Mouse (Mus musculus) gastrocnemius, postnatal 36 days (tissue): Measurements from ENCODE around the gene Slc6a3. TPM values are rescaled to one million over a fixed set of nuclear protein-coding genes. Genes with fewer than 3 reads are reported as not detected.

Experiments used
- DNase-seq, 2 experiments: peaks; one replicate each; pipeline ENCODE4 v3.0.0; 2022
- intact Hi-C: fragments of 180-260 bp; cut with DNase I; formaldehyde crosslinking; loops from one replicate; pipeline ENCODE4 v1.15.1; 2025
- total RNA-seq, 2 experiments: library from RNA; stranded (reverse); gene quantifications; 2 replicates each; pipeline ENCODE4 v1.2.3; 2021

Slc6a3 gene
- total RNA-seq, 2 experiments from 2014 or later, result not detected

GRCm38 (mm10) chr13:73575051-73575450, 38.5 kb downstream of the Slc6a3 start:
- intact Hi-C loops, result no loop called here
- no peak for DNase-seq

DNA sequence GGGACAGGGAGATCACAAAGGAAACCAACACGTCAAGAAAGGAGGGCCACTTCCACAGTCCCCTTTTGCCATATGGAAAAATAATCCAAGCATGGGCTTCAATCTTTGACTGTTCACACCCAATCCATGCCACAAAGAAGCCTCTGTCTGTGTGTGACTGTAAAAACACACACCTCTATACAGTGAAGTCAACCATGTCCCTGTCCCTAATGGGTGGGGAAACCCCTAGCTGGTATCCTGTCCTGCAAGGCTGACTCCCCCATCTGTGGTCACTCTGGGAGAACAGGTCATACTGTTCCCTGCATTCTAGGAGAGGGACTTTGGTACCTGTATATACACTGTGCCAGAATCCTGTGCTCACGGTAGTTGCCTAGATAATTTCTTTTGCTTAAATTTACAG, 40.7 kb downstream of the Slc6a3 start:
- intact Hi-C loops, result no loop called here
- DNase-seq, result no peak

GRCm38 (mm10) chr13:73591488-73591887, 54.9 kb downstream of the Slc6a3 start:
- DNase-seq, result no peak

GRCm38 (mm10) chr13:73592546-73592945, 56.0 kb downstream of the Slc6a3 start:
- intact Hi-C loops, result no loop called here
- no peak for DNase-seq

More at GRCm38 (mm10) chr13:73591488-73591887, 54.9 kb downstream of the Slc6a3 start:
- intact Hi-C loops, result no loop called here

DNA sequence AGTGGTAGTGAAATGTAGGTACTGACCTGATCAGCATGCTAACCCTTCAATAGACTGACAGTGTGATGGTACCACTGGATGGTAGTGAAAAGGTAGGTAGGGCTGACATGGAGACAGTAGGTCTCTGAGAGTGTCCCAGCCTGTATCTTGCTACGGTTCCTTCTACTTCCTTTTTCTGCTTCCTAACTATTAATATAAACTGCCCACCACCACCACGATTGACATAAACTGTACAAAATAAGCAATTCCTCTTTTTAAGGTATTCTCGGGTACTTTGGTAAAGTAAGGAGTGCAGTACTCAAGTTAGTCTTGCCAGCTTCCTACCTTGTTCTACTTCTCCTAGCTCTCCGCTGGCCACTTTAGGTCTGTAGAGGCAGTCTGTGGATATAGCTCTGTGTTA, 59.7 kb downstream of the Slc6a3 start:
- intact Hi-C loops, result no loop called here
- no peak for DNase-seq

DNA sequence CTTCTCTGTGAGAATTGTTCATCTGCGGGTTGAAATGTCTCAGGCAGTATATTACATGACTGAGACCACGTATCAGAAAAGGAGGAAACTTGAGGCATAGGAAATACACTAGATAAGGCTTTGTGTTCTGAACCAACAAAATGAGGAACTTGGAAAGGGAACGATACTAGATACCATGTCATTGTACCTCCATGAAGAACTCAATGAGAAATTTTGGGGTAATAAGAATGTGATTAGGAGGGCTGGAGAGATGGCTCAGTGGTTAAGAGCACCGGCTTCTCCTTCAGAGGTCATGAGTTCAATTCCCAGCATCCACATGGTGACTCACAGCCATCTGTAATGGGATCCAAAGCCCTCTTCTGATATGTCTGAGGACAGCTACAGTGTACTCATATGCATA, 63.7 kb downstream of the Slc6a3 start:
- intact Hi-C loops, result loop anchor here (5.0 to 10.0 kb wide), 2 partner anchors 88 to 265 kb away; no protein-coding TSS in a partner anchor
- DNase-seq, result no peak

DNA sequence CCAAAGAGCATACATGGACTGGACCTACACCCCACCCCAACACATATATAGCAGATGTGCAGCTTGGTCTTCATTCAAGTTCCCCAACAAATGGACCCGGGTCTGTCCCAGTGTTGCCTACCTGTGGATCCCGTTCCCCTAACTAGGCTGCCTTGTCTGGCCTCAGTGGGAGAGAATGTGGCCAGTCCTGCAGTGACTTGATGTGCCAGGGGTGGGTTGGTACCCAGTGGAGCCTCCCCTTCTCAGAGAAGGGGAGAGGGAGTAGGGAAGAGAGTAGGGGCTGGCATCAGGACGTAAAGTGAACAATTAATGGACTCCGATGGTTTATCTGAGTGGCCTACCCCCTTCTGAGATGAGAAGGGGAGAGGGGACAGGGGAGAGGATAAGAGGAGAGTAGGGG, 66.5 kb downstream of the Slc6a3 start:
- DNase-seq, result no peak
- intact Hi-C loops, result loop anchor here (5.0 to 10.0 kb wide), 2 partner anchors 91 to 268 kb away; no protein-coding TSS in a partner anchor

DNA sequence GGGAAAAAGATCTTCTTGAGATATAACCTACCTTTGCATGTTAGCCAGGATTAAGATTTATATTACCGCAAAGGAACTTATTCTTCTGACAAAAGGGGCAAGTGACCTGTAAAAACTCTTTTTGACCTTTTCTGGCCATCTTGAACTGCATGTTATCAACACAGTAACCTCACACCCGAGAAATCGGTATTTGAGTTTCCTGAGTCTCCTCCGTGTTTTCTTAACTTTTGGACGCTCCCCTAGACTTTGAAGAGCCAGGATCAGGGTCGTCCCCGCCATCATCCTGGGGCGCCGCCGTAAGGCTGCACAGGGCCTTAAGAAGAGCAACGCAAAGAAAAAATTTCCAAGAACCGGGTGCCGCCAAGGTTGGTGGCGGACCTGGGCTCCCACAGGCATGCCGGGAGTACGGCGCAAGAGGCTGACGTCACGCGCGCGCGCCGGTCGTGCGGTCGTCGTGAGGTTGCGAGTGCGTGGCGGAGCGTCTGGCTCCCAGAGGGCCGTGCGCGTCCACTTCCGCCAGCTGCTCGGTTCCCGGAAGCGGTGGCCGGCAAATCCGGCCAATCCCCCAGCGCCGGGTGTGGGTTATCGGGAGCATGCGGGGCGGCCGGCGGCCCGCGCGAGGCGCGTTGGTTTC, 67.1 kb downstream of the Slc6a3 start, which contains the start of gene Clptm1l:
Gene Clptm1l (plus strand): TSS at position 485 of the 634 bp plus-strand sequence.
- intact Hi-C loops, result loop anchor here (5.0 to 10.0 kb wide), 2 partner anchors 91 to 269 kb away; no protein-coding TSS in a partner anchor
- DNase-seq, result peak; percentile 92 to 95

- intact Hi-C loops, result loop anchor here (5.0 to 10.0 kb wide), 2 partner anchors 92 to 270 kb away; no protein-coding TSS in a partner anchor
- DNase-seq, result no peak
These were observed 67.8 kb downstream of the Slc6a3 start for GRCm38 (mm10) chr13:73604156-73604957.

DNA sequence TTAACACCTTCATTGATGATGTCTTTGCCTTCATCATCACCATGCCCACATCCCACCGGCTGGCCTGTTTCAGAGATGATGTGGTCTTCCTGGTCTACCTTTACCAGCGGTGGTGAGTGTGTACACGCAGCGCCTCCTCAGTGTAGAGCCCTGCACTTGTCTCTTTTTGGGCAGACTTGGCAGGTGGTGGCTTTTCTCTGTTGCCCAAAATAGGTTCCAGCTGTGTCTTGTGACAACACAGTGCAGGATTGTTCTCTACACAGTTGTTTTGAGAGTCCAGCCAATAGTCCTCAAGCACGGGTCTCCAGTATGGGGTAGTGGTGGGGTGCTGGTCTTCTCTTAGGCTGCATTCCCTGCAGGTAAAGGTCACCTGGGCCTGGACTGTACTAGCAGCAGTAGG, 81.9 kb downstream of the Slc6a3 start:
- intact Hi-C loops, result no loop called here
- DNase-seq, result no peak

DNA sequence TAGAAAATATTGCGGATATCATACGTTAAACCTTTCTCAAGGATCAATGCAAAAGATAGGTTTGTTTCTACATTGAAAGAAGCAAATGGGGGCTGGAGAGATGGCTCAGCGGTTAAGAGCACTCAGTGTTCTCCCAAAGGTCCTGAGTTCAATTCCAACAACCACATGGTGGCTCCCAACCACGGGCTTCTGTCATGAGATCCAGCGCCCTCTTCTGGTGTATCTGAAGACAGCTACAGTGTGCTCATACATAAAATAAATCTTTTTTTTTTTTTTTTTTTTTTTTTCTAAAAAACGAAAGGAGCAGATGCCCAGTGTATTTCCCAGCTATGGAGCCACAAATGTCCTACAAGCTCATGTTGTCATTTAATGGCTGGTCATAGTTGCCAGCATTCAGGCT, 84.1 kb downstream of the Slc6a3 start:
- DNase-seq, result no peak
- intact Hi-C loops, result loop anchor here (10.0 kb wide), 1 partner anchor 186 kb away; no protein-coding TSS in a partner anchor

- intact Hi-C loops, result loop anchor here (10.0 kb wide), 1 partner anchor 192 kb away; no protein-coding TSS in a partner anchor
- no peak for DNase-seq
These were observed 89.8 kb downstream of the Slc6a3 start for GRCm38 (mm10) chr13:73626410-73626744.

DNA sequence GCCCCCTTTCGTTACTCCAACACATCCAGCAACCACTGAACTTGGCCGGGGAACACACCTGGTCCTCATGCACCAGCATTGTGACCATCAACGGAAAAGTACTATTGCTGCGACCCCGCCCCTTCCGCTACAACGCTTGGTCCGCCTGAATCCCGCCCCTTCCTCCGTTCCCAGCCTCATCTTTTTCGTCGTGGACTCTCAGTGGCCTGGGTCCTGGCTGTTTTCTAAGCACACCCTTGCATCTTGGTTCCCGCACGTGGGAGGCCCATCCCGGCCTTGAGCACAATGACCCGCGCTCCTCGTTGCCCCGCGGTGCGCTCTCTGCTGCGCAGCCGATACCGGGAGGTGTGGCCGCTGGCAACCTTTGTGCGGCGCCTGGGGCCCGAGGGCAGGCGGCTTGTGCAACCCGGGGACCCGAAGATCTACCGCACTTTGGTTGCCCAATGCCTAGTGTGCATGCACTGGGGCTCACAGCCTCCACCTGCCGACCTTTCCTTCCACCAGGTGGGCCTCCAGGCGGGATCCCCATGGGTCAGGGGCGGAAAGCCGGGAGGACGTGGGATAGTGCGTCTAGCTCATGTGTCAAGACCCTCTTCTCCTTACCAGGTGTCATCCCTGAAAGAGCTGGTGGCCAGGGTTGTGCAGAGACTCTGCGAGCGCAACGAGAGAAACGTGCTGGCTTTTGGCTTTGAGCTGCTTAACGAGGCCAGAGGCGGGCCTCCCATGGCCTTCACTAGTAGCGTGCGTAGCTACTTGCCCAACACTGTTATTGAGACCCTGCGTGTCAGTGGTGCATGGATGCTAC, 90.4 kb downstream of the Slc6a3 start, which contains the start of gene Tert:
Gene Tert (plus strand): TSS at position 167 of the 805 bp plus-strand sequence.
- intact Hi-C loops, result loop anchor here (10.0 kb wide), 1 partner anchor 192 kb away; no protein-coding TSS in a partner anchor
- no peak for DNase-seq

Other genes with a start within 250 kb of the Slc6a3 start
- 10 to 100 TPM; 39.2 to 42.5 TPM for gene Mrpl36, start 208.2 kb upstream of the Slc6a3 start, total RNA-seq
- 100 to 1,000 TPM; 402 to 419 TPM for gene Ndufs6, start 208.2 kb upstream of the Slc6a3 start, total RNA-seq
- gene Lpcat1, start 69.5 kb upstream of the Slc6a3 start, total RNA-seq, result 1 to 10 TPM; 2.7 TPM
- gene Clptm1l, start 67.3 kb downstream of the Slc6a3 start, total RNA-seq, result 10 to 100 TPM; 28.8 to 30.1 TPM
- under 1 TPM in 1 of 2 experiments, not detected in 1; 0.30 TPM for gene Tert, start 90.2 kb downstream of the Slc6a3 start, total RNA-seq
- gene Slc6a18, start 141.3 kb downstream of the Slc6a3 start, total RNA-seq, result not detected
- gene Slc6a19, start 168.1 kb downstream of the Slc6a3 start, total RNA-seq, result not detected
- 1 to 10 TPM; 4.3 to 5.5 TPM for gene Slc12a7, start 196.3 kb downstream of the Slc6a3 start, total RNA-seq